Mouse (Mus musculus) ES-Bruce4 (cell line): Measurements from ENCODE around the gene Cops9.

Experiments
- CTCF ChIP-seq: IDR thresholded peaks from one replicate; pipeline ENCODE4 v1.8.1; 2011; ENCODE audit warnings: low read depth, low read length
- EP300 ChIP-seq: IDR thresholded peaks from 2 replicates; pipeline ENCODE4 v1.6.1; 2011; ENCODE audit warnings: low read depth, low read length; ENCODE audit not compliant: insufficient read depth
- POLR2A ChIP-seq: IDR thresholded peaks from one replicate; pipeline ENCODE4 v1.8.1; 2011; ENCODE audit warnings: low read length; ENCODE audit not compliant: insufficient read depth

- no peak for TF ChIP-seq POLR2A
- TF ChIP-seq CTCF = no peak
- TF ChIP-seq EP300 = no peak
Observed at GRCm38 (mm10) chr1:92636676-92637075, 5.1 kb downstream of the Cops9 start.
